Mouse (Mus musculus): ENCODE measurements around the gene Lyst. TPM values are rescaled to one million over a fixed set of nuclear protein-coding genes. Genes with fewer than 3 reads are reported as not detected.

Lyst gene
- polyA plus RNA-seq, 1 experiment from 2014 or later, result 4.7 TPM

DNA sequence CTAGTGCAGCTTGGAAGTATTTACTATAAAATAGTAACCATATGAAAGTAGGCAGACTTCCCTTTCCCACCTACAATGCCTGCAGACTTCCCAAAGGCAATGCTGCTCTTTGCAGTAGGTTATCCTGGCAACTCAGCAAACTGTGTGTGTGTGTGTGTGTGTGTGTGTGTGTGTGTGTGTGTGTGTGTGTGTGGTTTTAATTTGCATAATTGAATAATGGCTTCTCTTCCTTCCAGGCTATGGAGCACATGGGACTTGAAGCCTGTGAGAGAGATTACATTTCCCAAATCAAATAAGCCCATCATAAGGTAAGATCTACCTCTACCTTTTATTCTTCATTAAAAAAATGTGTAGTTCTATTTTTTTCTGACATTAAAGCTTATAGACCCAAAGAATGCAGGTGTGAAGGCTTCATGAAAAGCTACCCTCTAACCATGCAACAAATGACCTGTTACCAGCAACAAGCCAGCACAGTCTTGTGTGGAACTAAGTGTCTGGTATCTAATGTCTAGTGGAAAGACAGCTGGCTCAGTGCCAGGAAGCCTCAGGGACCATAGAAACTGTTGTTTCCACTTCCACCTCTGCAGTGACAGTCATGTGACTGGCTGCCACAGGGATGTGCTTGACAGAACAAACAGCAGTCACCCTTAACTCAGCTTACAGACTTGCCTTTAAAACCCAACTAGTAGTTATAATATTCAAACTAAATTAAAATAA, 185.7 kb downstream of the Lyst start:
- no peak overlapping the region for H3K9ac ChIP-seq (replicated peaks)

DNA sequence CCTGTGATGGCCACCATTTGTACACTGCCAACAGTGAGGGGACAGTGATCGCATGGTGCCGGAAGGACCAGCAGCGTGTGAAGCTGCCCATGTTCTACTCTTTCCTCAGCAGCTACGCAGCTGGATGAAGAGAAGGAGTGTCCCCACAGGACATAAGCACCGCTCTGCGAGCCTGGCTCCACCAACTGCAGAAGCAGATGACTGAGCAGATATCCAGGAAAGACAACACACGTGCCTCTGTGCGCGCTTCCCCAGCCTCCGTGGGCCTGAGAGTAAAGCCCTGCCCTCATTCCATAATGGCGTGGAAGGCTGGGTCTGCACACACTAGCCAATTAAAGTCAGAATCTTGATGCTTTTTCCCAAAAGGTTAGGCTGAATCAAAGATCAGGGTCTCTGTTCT, 186.9 kb downstream of the Lyst start:
- Histone ChIP-seq H3K9me3 (no peaks in the 10 kb centered on the region), H3K27me3 (0 out of 2 replicates have a peak, but pooled peaks cover 3% of the 10 kb centered on the region), H3K9ac (replicated peaks) (no peak overlapping the region), H3K4me2 (replicated peaks) (no peak overlapping the region), H3K27ac (replicated peaks) (no peak overlapping the region), H3K4me1 (peaks cover 2% of the 10 kb centered on the region; the same call in 1 of the 2 replicates), H3K4me3 (no peak overlapping the region), H3K36me3 (0 out of 2 replicates have a peak, but pooled peaks cover 4% of the 10 kb centered on the region)
- no peak for ATAC-seq (ENCODE audit: low FRiP score, low read depth)
- 86% methylated on average over 11 of the region's 11 CpGs for WGBS

More for the DNA sequence above, 185.7 kb downstream of the Lyst start:
- Histone ChIP-seq H3K27me3 (no peaks in the 10 kb centered on the region), H3K36me3 (0 out of 2 replicates have a peak, but pooled peaks cover 4% of the 10 kb centered on the region), H3K4me3 (no peak overlapping the region), H3K9me3 (no peaks in the 10 kb centered on the region), H3K27ac (replicated peaks) (no peak overlapping the region), H3K4me2 (replicated peaks) (no peak overlapping the region), H3K4me1 (peaks cover 2% of the 10 kb centered on the region; the same call in 1 of the 2 replicates)
- peak; percentile 53; the same call in 1 of the 2 replicates for ATAC-seq (ENCODE audit: low FRiP score, low read depth)

DNA sequence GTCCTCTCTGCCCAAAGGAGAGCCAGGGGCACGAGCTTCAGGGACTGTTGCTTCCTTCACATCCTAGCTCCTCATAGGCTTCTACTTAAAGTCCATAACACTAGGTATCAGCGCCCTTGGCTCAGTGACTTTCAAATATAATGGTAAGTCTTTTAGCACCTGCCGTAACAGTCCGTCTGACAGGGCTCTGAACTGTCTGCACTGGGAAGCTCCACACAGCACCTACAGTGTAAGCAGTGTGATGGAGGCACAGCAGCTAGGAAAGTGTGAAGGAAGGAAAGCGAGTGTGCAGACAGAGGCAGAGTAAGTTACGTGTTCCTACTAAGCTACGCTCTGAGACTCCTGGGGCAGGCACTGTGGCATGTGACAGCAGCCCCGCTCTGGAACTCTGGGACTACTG, 187.5 kb downstream of the Lyst start:
- ATAC-seq (ENCODE audit: low FRiP score, low read depth), result no peak
- Histone ChIP-seq H3K4me1 (peaks cover 2% of the 10 kb centered on the region; the same call in 1 of the 2 replicates), H3K4me3 (no peak overlapping the region), H3K27ac (replicated peaks) (no peak overlapping the region), H3K9ac (replicated peaks) (no peak overlapping the region), H3K36me3 (0 out of 2 replicates have a peak, but pooled peaks cover 4% of the 10 kb centered on the region), H3K9me3 (no peaks in the 10 kb centered on the region), H3K27me3 (peaks cover 6% of the 10 kb centered on the region), H3K4me2 (replicated peaks) (no peak overlapping the region)
- 80% methylated on average over 8 of the region's 8 CpGs for WGBS

DNA sequence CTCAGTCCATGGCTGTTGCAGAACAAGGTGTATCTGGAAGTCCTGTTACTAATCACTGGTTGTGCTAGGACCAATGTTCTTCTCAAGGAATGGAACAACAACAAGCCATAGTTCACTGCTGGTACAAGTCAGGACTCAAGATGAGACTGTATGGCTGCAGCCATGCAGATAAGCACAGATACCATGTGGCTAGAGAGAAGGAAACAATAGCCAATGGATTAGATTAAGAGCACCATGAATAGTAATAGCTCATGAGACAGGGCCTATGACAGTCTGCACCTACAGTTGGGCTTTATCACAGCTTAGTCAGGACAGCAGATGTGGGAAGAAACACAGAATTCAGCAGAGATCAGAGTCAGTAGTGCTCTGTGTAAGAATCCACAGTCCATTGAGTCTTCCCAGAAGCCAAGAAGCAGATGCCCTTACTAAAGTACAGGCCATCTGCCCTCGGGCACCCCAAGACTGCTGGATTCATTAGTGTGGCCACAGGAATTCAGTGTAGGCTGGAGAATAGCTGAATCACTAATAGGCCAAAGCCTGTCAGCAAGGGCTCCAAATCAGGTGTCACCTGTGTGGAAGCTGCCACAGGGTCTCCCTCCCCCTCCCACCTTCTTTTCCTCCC, 188.8 kb downstream of the Lyst start:
- Histone ChIP-seq H3K4me1 (peaks cover 4% of the 10 kb centered on the region), H3K36me3 (0 out of 2 replicates have a peak, but pooled peaks cover 4% of the 10 kb centered on the region), H3K4me3 (no peak overlapping the region), H3K4me2 (replicated peaks) (no peak overlapping the region), H3K27ac (replicated peaks) (no peak overlapping the region), H3K27me3 (peaks cover 18% of the 10 kb centered on the region), H3K9me3 (no peaks in the 10 kb centered on the region), H3K9ac (replicated peaks) (no peak overlapping the region)
- ATAC-seq (ENCODE audit: low FRiP score, low read depth), result no peak
- 83% methylated on average over 1 of the region's 1 CpGs for WGBS

DNA sequence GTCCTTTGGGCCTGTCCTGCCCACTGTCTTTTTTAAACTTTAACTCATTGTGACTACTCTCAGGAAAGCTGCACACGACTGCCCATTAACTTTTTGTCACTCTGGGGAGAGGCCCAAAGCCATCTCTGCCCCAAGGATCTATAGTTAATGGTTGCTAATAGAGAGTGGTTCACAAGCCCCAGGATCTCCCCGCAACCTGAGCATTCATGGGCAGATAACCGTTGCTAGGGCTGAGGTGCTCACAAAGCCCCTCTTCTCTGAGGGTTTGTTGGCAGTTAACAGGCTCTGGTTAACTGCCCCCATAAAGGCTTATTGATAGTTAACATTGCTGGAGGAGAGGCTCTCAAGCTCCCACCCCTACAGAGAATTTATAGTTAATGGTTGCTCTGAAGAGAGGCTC, 190.1 kb downstream of the Lyst start:
- ATAC-seq (ENCODE audit: low FRiP score, low read depth), result no peak
- Histone ChIP-seq H3K9me3 (no peaks in the 10 kb centered on the region), H3K4me2 (replicated peaks) (no peak overlapping the region), H3K4me3 (no peak overlapping the region), H3K9ac (replicated peaks) (no peak overlapping the region), H3K36me3 (0 out of 2 replicates have a peak, but pooled peaks cover 4% of the 10 kb centered on the region), H3K27me3 (peaks cover 31% of the 10 kb centered on the region), H3K27ac (replicated peaks) (no peak overlapping the region), H3K4me1 (peaks cover 16% of the 10 kb centered on the region)
- WGBS, result 84% methylated on average over 3 of the region's 3 CpGs

DNA sequence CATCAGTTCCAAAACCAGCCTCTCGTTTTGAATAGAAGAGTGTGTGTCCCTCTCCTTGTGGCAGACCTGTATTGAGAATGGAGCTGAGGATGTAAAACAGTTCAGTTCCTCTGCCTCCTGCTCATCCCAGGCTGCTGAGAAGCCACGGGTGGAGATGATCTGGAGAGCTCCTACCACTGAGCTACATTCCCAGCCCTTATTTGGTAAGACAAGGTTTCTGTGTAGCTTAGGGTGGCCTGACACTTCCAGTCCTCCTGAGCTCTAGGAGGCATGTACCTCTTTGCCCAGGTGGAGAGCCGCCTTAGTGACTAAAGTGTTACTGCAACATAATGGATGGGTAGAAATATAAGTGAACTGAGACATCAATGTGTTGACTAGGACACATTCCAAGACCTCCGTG, 190.8 kb downstream of the Lyst start:
- ATAC-seq (ENCODE audit: low FRiP score, low read depth), result no peak
- no peaks in the 10 kb centered on the region for H3K9me3 ChIP-seq
- WGBS, result 75% methylated on average over 4 of the region's 4 CpGs

DNA sequence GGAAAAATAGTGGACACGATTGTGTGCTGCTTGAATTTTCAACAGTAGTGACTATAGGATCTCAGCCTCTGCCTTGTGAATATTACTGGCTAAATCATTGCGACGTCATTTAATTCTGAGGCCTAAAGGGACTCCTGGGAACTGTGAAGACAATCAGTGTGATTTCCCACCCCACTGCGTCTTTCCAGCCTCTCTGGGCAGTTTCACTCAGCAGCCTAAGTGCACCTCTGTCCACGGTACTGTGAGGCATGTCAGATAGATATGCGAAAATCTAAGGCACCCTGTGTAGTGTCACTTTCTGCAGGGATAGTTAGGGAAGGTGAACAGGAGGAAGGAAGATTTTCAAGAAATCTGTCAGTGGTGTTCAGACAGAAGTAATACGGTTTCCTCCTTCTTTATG, 193.1 kb downstream of the Lyst start:
- Histone ChIP-seq H3K4me3 (no peak overlapping the region), H3K27ac (replicated peaks) (no peak overlapping the region), H3K9me3 (no peaks in the 10 kb centered on the region), H3K27me3 (peaks cover 47% of the 10 kb centered on the region), H3K9ac (replicated peaks) (no peak overlapping the region), H3K36me3 (no peaks in the 10 kb centered on the region), H3K4me2 (replicated peaks) (peak overlapping the region; percentile 90), H3K4me1 (peaks cover 17% of the 10 kb centered on the region)
- no peak for ATAC-seq (ENCODE audit: low FRiP score, low read depth)
- WGBS, result 44% methylated on average over 7 of the region's 7 CpGs

More for the DNA sequence above, 190.8 kb downstream of the Lyst start:
- H3K36me3 ChIP-seq, result 0 out of 2 replicates have a peak, but pooled peaks cover 4% of the 10 kb centered on the region
- no peak overlapping the region for H3K4me2 ChIP-seq (replicated peaks)
- H3K4me1 ChIP-seq, result peaks cover 19% of the 10 kb centered on the region
- H3K4me3 ChIP-seq, result no peak overlapping the region
- H3K27ac ChIP-seq (replicated peaks), result no peak overlapping the region
- H3K9ac ChIP-seq (replicated peaks), result no peak overlapping the region
- H3K27me3 ChIP-seq, result peaks cover 39% of the 10 kb centered on the region

DNA sequence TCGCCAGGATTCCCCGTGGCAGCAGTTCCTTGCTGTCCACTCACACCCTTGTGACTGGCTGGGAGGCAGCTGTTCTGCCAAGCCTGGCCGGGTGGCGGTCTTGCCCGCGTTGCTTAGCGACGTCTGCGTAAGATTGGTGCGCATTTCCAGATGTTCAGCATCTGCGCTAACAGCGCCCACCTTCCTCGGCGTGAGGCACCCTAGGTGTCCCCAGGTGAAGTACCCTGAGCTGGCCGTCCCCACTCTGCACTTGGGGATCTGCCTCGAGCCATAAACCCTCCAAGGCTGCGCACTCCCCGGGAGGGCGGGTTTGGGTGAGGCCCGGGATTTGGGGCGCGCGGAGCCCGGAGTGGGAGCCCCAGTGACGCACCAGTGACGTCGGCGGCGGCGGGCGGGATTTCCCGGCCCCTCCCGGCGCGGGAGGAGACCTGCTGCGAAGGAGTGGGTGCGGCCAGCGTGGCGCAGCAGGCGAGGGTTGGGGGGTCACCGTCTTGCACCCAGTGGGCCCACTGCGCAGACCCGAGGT, 193.8 kb downstream of the Lyst start, which contains the start of gene Gng4:
Gng4 (plus strand) TSS at position 166 of the 526 bp plus-strand sequence.
- H3K27me3 ChIP-seq, result peaks cover 47% of the 10 kb centered on the region
- H3K4me2 ChIP-seq (replicated peaks), result peak within 1 kb of the TSS; percentile 90
- peak within 1 kb of the TSS; percentile 60 for H3K4me3 ChIP-seq
- under 1% methylated on average over 41 of the region's 43 CpGs for WGBS
- H3K9me3 ChIP-seq, result no peaks in the 10 kb centered on the region
- H3K4me1 ChIP-seq, result peaks cover 17% of the 10 kb centered on the region
- ATAC-seq (ENCODE audit: low FRiP score, low read depth), result peak; percentile 77
- no peaks in the 10 kb centered on the region for H3K36me3 ChIP-seq
- H3K27ac ChIP-seq (replicated peaks), result no peak within 1 kb of the TSS
- peak within 1 kb of the TSS; percentile 49; the same call in 1 of the 2 replicates for H3K9ac ChIP-seq (replicated peaks)

DNA sequence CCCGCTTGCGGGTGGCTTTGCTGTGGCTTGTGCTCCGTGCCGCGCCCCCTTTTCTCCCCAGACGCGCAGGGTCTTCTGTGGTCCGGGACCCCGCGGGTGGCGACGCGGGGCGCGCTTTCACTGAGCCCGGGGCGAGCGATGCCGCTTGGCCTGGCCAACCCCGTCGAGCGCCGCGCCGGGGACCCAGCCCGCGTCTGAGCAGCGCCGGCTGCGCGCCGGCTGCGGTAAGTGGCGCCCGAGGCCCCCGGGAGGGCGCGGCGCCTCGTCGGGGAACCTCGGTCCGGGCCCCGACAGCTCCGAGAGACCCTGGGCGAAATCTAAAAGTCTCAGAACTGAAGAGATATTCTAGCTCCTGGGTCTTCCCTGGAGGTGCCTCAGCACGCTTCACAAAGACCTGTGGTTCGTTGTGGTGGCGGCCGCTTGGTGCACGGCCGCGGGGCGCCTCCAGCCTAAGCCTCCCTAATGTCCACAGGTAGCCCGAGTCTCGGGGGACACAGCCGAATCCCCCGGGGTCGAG, 194.3 kb downstream of the Lyst start:
- Histone ChIP-seq H3K27me3 (peaks cover 47% of the 10 kb centered on the region), H3K4me2 (replicated peaks) (peak overlapping the region; percentile 90), H3K27ac (replicated peaks) (no peak overlapping the region), H3K4me3 (peak overlapping the region; percentile 60), H3K4me1 (peaks cover 17% of the 10 kb centered on the region), H3K36me3 (no peaks in the 10 kb centered on the region), H3K9me3 (no peaks in the 10 kb centered on the region), H3K9ac (replicated peaks) (peak overlapping the region; percentile 49; the same call in 1 of the 2 replicates)
- WGBS, result under 1% methylated on average over 43 of the region's 59 CpGs
- ATAC-seq (ENCODE audit: low FRiP score, low read depth), result peak; percentile 61

DNA sequence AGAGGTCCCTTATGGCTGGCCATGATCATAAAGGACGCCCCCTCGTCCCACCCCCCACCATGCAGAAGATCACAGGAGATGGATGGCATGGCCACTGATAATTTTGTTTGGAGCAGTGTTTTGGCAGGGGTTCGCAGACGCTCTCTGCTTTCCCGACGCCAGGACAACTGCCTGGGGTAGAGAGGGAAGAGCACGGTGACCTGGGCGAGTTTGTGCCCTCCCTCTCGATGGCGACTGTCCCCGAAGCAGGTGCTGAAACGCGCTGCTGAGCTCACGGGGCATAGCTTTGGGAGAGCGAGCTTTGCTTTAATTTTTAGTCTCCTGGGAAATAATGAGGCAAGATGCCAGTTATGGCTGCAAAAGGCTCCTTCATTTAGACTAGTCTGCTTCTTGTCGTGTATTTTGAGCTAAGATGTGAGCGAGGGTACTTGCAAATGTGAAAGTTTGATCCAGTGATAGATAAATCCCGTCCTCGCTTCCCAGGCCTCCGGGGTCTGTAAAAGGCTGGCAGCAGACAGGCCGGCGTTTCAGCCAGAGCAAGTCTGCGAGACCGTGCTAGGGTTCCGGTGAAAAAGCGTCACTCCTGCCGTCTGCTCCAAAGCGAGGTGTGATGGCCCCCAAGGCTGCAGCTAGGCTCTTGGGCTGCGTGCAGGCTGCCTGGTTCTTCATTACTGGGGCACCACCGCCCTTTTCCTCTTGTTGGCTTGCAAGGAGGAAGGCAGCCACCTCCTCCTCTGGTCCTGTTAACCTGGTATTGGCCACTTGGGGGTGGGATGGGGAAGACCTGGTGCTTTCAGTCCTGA, 195.0 kb downstream of the Lyst start:
- peak; percentile 36; the same call in 1 of the 2 replicates for ATAC-seq (ENCODE audit: low FRiP score, low read depth)

DNA sequence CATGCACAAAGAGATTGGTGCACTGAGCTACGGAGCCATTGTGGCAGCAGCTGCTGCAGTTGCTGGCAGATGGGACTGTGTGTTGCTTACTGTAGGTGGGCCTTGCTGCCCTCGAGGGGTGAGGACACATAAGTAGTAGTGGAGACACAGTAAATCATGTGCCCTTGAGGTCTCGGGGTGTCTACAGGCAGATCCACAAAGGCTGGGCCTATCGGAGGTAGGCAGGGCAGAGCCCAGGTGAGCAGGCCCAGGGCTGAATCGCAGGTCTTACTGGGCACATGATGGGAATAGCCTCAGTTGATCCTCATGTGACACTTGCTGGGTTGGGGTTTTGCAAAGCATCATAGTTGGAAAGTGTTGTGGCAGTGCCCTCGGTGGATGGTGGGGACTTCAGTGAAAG, 196.8 kb downstream of the Lyst start:
- ATAC-seq (ENCODE audit: low FRiP score, low read depth), result no peak
- Histone ChIP-seq H3K9ac (replicated peaks) (no peak overlapping the region), H3K27ac (replicated peaks) (no peak overlapping the region), H3K9me3 (no peaks in the 10 kb centered on the region), H3K4me3 (no peak overlapping the region), H3K4me2 (replicated peaks) (no peak overlapping the region), H3K4me1 (peaks cover 17% of the 10 kb centered on the region), H3K36me3 (no peaks in the 10 kb centered on the region), H3K27me3 (peaks cover 46% of the 10 kb centered on the region)
- WGBS, result 86% methylated on average over 6 of the region's 6 CpGs

More for the DNA sequence above, 195.0 kb downstream of the Lyst start:
- Histone ChIP-seq H3K9me3 (no peaks in the 10 kb centered on the region), H3K9ac (replicated peaks) (peak overlapping the region; percentile 49; the same call in 1 of the 2 replicates), H3K27me3 (peaks cover 47% of the 10 kb centered on the region), H3K4me2 (replicated peaks) (peak overlapping the region; percentile 90), H3K4me1 (peaks cover 17% of the 10 kb centered on the region), H3K27ac (replicated peaks) (no peak overlapping the region), H3K36me3 (no peaks in the 10 kb centered on the region), H3K4me3 (peak overlapping the region; percentile 60)
- WGBS, result under 1% methylated on average over 30 of the region's 30 CpGs
